Mouse (Mus musculus): ENCODE measurements at regions not wholly inside any gene's neighbourhood (a gene's known extent, or its start where the extent isn't known, plus 50 kb on each side); places are given as distances from the start of the nearest gene placed in this dataset.

DNA sequence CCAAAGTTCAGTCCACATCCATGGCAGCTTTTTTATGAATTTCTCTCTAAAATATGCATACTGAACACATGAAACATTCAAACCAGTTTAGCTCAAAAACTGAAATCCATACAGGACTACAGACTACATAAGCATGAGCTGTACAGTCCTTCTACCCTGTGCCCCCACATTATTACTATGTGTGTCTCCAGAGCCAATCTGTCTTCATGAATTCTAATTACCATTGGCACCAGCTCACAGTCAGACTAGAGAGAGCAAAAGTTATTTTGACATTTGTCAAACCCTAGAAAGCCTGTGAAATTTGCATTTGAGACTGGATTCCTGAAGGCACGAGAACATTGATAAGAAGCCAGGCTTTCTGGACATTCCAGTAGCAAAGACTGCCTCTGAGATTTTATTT, 117.9 kb upstream of the Zfand5 start:
- TF ChIP-seq CTCF (IDR thresholded peaks at IDR 0.05; ENCODE audit: insufficient read depth, low read depth, low read length) (no peak), POLR2A (IDR thresholded peaks at IDR 0.05; ENCODE audit: insufficient read depth, low read depth, low read length) (no peak)
- 63% methylated on average over 1 of the region's 1 CpGs for WGBS
- Histone ChIP-seq H3K27ac (ENCODE audit: insufficient read depth, low read depth, low read length) (no peak overlapping the region), H3K4me1 (ENCODE audit: control insufficient read depth, insufficient read depth, low read length) (no peaks in the 10 kb centered on the region), H3K4me3 (ENCODE audit: insufficient read depth, low read depth, low read length) (no peak overlapping the region)

DNA sequence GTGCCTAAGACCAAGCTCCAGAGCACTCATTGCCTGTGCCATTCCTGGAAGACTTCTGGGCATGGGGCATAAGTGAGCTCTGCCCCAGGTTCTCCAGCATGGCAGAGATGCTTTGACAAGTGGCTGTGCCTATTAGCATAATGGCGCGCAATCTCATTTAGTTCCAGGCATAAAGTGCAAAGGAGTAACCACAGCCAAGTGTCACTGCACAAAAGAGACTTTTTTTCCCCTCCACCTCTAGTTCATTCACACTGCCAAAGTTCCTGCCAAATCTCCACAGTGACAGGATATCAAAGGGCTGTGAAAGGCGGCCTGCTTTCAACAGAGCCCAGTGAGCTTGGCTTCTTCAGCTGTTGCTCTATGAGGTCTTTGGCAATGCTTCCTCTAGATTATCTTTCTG, 120.1 kb upstream of the Zfand5 start:
- Histone ChIP-seq H3K4me1 (ENCODE audit: control insufficient read depth, insufficient read depth, low read length) (no peaks in the 10 kb centered on the region), H3K27ac (ENCODE audit: insufficient read depth, low read depth, low read length) (no peak overlapping the region), H3K4me3 (ENCODE audit: insufficient read depth, low read depth, low read length) (no peak overlapping the region)
- no peak for TF ChIP-seq CTCF (IDR thresholded peaks at IDR 0.05; ENCODE audit: insufficient read depth, low read depth, low read length)
- TF ChIP-seq POLR2A (IDR thresholded peaks at IDR 0.05; ENCODE audit: insufficient read depth, low read depth, low read length) = no peak
- 61% methylated on average over 3 of the region's 3 CpGs for whole genome bisulfite sequencing

DNA sequence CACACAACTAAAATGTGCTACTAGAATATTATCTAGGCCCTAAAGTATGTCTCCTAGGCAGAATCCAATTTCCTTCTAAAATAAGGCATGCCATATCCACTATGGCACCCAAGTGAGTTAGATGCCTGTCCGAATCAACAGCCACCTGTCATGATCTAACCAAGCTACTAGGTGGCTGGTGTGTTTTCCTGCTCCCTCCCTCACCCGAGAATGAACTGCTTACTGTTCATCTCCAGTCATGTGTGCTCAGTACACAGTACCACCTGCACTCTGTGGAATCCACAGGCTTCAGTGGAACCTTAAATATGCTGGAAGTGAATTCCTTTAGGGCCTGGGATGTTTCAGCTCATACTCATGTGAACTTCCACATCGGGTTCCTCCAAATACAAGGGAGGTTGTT, 121.2 kb upstream of the Zfand5 start:
- Histone ChIP-seq H3K4me3 (ENCODE audit: insufficient read depth, low read depth, low read length) (no peak overlapping the region), H3K4me1 (ENCODE audit: control insufficient read depth, insufficient read depth, low read length) (no peaks in the 10 kb centered on the region), H3K27ac (ENCODE audit: insufficient read depth, low read depth, low read length) (no peak overlapping the region)
- 88% methylated on average over 3 of the region's 3 CpGs for WGBS
- TF ChIP-seq CTCF (IDR thresholded peaks at IDR 0.05; ENCODE audit: insufficient read depth, low read depth, low read length) (no peak), POLR2A (IDR thresholded peaks at IDR 0.05; ENCODE audit: insufficient read depth, low read depth, low read length) (no peak)

GRCm38 (mm10) chr19:21150241-21150640, 121.8 kb upstream of the Zfand5 start:
- Histone ChIP-seq H3K4me1 (ENCODE audit: control insufficient read depth, insufficient read depth, low read length) (no peaks in the 10 kb centered on the region), H3K27ac (ENCODE audit: insufficient read depth, low read depth, low read length) (no peak overlapping the region), H3K4me3 (ENCODE audit: insufficient read depth, low read depth, low read length) (no peak overlapping the region)
- TF ChIP-seq CTCF (IDR thresholded peaks at IDR 0.05; ENCODE audit: insufficient read depth, low read depth, low read length) (no peak), POLR2A (IDR thresholded peaks at IDR 0.05; ENCODE audit: insufficient read depth, low read depth, low read length) (no peak)
- 98% methylated on average over 1 of the region's 1 CpGs for WGBS

DNA sequence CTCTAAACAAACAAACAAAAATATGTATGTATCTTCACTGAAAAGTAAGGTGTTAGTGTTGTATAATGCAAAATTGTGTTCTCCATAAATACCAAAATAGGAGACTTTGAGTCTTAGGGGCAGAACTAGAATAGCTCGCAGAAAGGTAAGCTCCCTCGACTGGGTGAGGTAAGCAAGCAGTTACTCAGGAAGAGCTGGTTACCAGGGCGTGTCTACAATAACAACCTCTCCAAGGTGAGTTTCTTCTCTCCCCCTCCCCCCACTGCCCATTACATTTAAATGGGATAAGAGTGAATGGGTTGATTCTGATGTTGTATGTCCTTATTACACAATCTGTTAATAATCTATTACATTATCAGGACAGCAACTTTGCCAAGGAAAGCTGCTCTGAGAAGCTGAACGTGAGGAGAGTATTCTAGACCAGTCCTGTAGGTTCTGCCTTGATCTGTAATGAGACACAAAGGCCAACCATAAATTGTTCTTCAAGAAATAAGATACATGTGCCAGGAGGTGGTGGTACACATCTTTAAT, 125.2 kb upstream of the Zfand5 start:
- 93% methylated on average over 4 of the region's 4 CpGs for WGBS
- no peak overlapping the region for H3K4me3 ChIP-seq (ENCODE audit: insufficient read depth, low read depth, low read length)
- no peak overlapping the region for H3K27ac ChIP-seq (ENCODE audit: insufficient read depth, low read depth, low read length)
- H3K4me1 ChIP-seq (ENCODE audit: control insufficient read depth, insufficient read depth, low read length) = no peaks in the 10 kb centered on the region
- TF ChIP-seq POLR2A (IDR thresholded peaks at IDR 0.05; ENCODE audit: insufficient read depth, low read depth, low read length) (no peak), CTCF (IDR thresholded peaks at IDR 0.05; ENCODE audit: insufficient read depth, low read depth, low read length) (no peak)

- no peak overlapping the region for H3K4me3 ChIP-seq (ENCODE audit: insufficient read depth, low read depth, low read length)
- TF ChIP-seq POLR2A (IDR thresholded peaks at IDR 0.05; ENCODE audit: insufficient read depth, low read depth, low read length) (no peak), CTCF (IDR thresholded peaks at IDR 0.05; ENCODE audit: insufficient read depth, low read depth, low read length) (no peak)
- H3K4me1 ChIP-seq (ENCODE audit: control insufficient read depth, insufficient read depth, low read length) = no peaks in the 10 kb centered on the region
- no peak overlapping the region for H3K27ac ChIP-seq (ENCODE audit: insufficient read depth, low read depth, low read length)
- whole genome bisulfite sequencing = 44% methylated on average over 13 of the region's 13 CpGs
Observed at GRCm38 (mm10) chr19:21144659-21145283, 127.3 kb upstream of the Zfand5 start.

- Histone ChIP-seq H3K27ac (ENCODE audit: insufficient read depth, low read depth, low read length) (no peak overlapping the region), H3K4me3 (ENCODE audit: insufficient read depth, low read depth, low read length) (no peak overlapping the region)
- WGBS = 43% methylated on average over 7 of the region's 7 CpGs
Observed at GRCm38 (mm10) chr19:21143970-21144595, 128.0 kb upstream of the Zfand5 start.

DNA sequence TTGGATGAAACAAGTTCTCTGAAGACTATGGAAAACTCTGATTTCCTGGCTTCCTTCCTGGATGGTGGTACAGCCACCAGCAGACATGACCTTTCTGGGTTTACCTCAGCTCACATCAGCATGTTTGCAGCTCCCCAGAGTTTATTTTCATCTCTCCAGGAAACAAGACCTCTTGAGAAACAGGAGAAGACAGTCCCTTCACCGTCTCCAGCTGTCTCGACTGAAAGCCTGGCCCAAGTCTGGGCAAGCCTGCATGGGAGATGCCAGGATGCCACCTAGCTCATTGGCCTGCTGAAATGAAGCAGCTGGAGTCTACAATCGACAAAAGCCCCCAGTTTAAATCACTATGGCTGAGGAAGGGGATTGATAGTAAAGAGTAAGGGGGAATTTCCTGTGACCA, 131.6 kb upstream of the Zfand5 start:
- 81% methylated on average over 3 of the region's 3 CpGs for WGBS
- H3K27ac ChIP-seq (ENCODE audit: insufficient read depth, low read depth, low read length) = no peak overlapping the region
- H3K4me1 ChIP-seq (ENCODE audit: control insufficient read depth, insufficient read depth, low read length) = peaks cover 5% of the 10 kb centered on the region
- no peak for TF ChIP-seq POLR2A (IDR thresholded peaks at IDR 0.05; ENCODE audit: insufficient read depth, low read depth, low read length)
- no peak for TF ChIP-seq CTCF (IDR thresholded peaks at IDR 0.05; ENCODE audit: insufficient read depth, low read depth, low read length)
- H3K4me3 ChIP-seq (ENCODE audit: insufficient read depth, low read depth, low read length) = no peak overlapping the region

More at GRCm38 (mm10) chr19:21143970-21144595, 128.0 kb upstream of the Zfand5 start:
- TF ChIP-seq POLR2A (IDR thresholded peaks at IDR 0.05; ENCODE audit: insufficient read depth, low read depth, low read length) (no peak), CTCF (IDR thresholded peaks at IDR 0.05; ENCODE audit: insufficient read depth, low read depth, low read length) (no peak)
- H3K4me1 ChIP-seq (ENCODE audit: control insufficient read depth, insufficient read depth, low read length) = no peaks in the 10 kb centered on the region

GRCm38 (mm10) chr19:21138998-21139495, 133.0 kb upstream of the Zfand5 start:
- no peak overlapping the region for H3K27ac ChIP-seq (ENCODE audit: insufficient read depth, low read depth, low read length)
- H3K4me1 ChIP-seq (ENCODE audit: control insufficient read depth, insufficient read depth, low read length) = peaks cover 5% of the 10 kb centered on the region
- 91% methylated on average over 8 of the region's 8 CpGs for WGBS
- TF ChIP-seq CTCF (IDR thresholded peaks at IDR 0.05; ENCODE audit: insufficient read depth, low read depth, low read length) = no peak
- TF ChIP-seq POLR2A (IDR thresholded peaks at IDR 0.05; ENCODE audit: insufficient read depth, low read depth, low read length) = no peak
- no peak overlapping the region for H3K4me3 ChIP-seq (ENCODE audit: insufficient read depth, low read depth, low read length)
